Mouse (Mus musculus) forebrain, embryonic 13.5 days (tissue): ENCODE results near the gene Cenpi. TPM values are rescaled to one million over a fixed set of nuclear protein-coding genes. Genes with fewer than 3 reads are reported as not detected.
A peak's percentile ranks its signal among the peaks of the same experiment; 100 is the strongest.
"Not testable (repeated sequence)": the region's sequence is repeated elsewhere in the genome, so short reads cannot be mapped to it uniquely, and the experiment has no call there.

Experiments used
- ATAC-seq: fragments of 200-750 bp; cut with Nextera tagmentation; 2 replicates; pipeline ENCODE4 v1.8.0; 2017
- H3K27ac ChIP-seq: fragments of 300-500 bp; sonication (generic); 2 replicates; pipeline ENCODE4 v1.5.1; 2015; ENCODE audit warnings: inconsistent platforms, mild to moderate bottlenecking, moderate library complexity
- H3K27me3 ChIP-seq: fragments of 300-500 bp; sonication (generic); 2 replicates; pipeline ENCODE4 v1.6.1; 2015; ENCODE audit warnings: mild to moderate bottlenecking, inconsistent platforms
- H3K36me3 ChIP-seq: fragments of 300-500 bp; sonication (generic); 2 replicates; pipeline ENCODE4 v1.6.1; 2015; ENCODE audit warnings: mild to moderate bottlenecking, inconsistent platforms; ENCODE audit not compliant: poor library complexity, severe bottlenecking
- H3K4me1 ChIP-seq: fragments of 300-500 bp; sonication (generic); 2 replicates; pipeline ENCODE4 v1.6.1; 2015; ENCODE audit warnings: inconsistent platforms
- H3K4me2 ChIP-seq: fragments of 300-500 bp; sonication (generic); 2 replicates; pipeline ENCODE4 v1.6.1; 2015; ENCODE audit warnings: inconsistent platforms, mild to moderate bottlenecking, moderate library complexity
- H3K4me3 ChIP-seq: fragments of 300-500 bp; sonication (generic); 2 replicates; pipeline ENCODE4 v1.5.1; 2015; ENCODE audit warnings: mild to moderate bottlenecking, inconsistent platforms
- H3K9ac ChIP-seq: fragments of 300-500 bp; sonication (generic); 2 replicates; pipeline ENCODE4 v1.6.1; 2015; ENCODE audit warnings: mild to moderate bottlenecking, inconsistent platforms
- H3K9me3 ChIP-seq: fragments of 300-500 bp; sonication (generic); replicated peaks from 2 replicates; pipeline ENCODE4 v1.6.1; 2016; ENCODE audit warnings: inconsistent platforms
- WGBS: fragments of 180-500 bp; shearing (Covaris S2); methylation state at CpG from one replicate; pipeline ENCODE4 v1.1.7; 2015; 5-methylcytosine and 5-hydroxymethylcytosine counted together
- polyA plus RNA-seq: library from polyadenylated mRNA; unstranded; fragments of >200 nt; fragmentation: Nextera tagmentation; extraction: Ambion mirVana; gene quantifications from 2 replicates; pipeline ENCODE4 v1.2.1, GENCODE M21; 2015

The Cenpi gene
- polyA plus RNA-seq, 1 experiment from 2014 or later, result 27.3 TPM

GRCm38 (mm10) chrX:134297195-134297594 is 10.7 kb upstream of the Cenpi start:
- no peak overlapping the region; the same call in 1 of the 2 replicates for H3K27ac ChIP-seq
- WGBS, result 42% methylated on average over 4 of the region's 4 CpGs

GRCm38 (mm10) chrX:134300219-134300618 is 7.7 kb upstream of the Cenpi start:
- H3K4me3 ChIP-seq, result no peak overlapping the region
- H3K9ac ChIP-seq, result no peak overlapping the region
- 41% methylated on average over 5 of the region's 5 CpGs for WGBS
- H3K4me1 ChIP-seq, result peaks cover 9% of the 10 kb centered on the region; the same call in 1 of the 2 replicates
- H3K27ac ChIP-seq, result no peak overlapping the region
- H3K27me3 ChIP-seq, result no peaks in the 10 kb centered on the region
- no peak overlapping the region for H3K4me2 ChIP-seq
- 0 out of 2 replicates have a peak, but pooled peaks cover 6% of the 10 kb centered on the region for H3K36me3 ChIP-seq
- no peak for ATAC-seq
- H3K9me3 ChIP-seq, result no peaks in the 10 kb centered on the region

More at GRCm38 (mm10) chrX:134297195-134297594, 10.7 kb upstream of the Cenpi start:
- Histone ChIP-seq H3K9ac (peak overlapping the region; percentile 74), H3K4me2 (peak overlapping the region; percentile 60), H3K4me1 (peaks cover 9% of the 10 kb centered on the region; the same call in 1 of the 2 replicates), H3K4me3 (peak overlapping the region; percentile 51), H3K9me3 (no peaks in the 10 kb centered on the region), H3K27me3 (peaks cover 4% of the 10 kb centered on the region; the same call in 1 of the 2 replicates), H3K36me3 (no peaks in the 10 kb centered on the region)
- ATAC-seq, result peak; percentile 36; the same call in 1 of the 2 replicates

- Histone ChIP-seq H3K36me3 (0 out of 2 replicates have a peak, but pooled peaks cover 6% of the 10 kb centered on the region), H3K4me2 (no peak overlapping the region), H3K27ac (no peak overlapping the region), H3K9ac (no peak overlapping the region), H3K4me3 (no peak overlapping the region), H3K9me3 (no peaks in the 10 kb centered on the region), H3K4me1 (peaks cover 10% of the 10 kb centered on the region), H3K27me3 (no peaks in the 10 kb centered on the region)
- no peak for ATAC-seq
- WGBS, result 94% methylated on average over 1 of the region's 1 CpGs
These were observed 4.6 kb upstream of the Cenpi start for GRCm38 (mm10) chrX:134303287-134303686.

GRCm38 (mm10) chrX:134308275-134308634 is 371 bp downstream of the Cenpi start:
- peak overlapping the region; percentile 43 for H3K4me3 ChIP-seq
- H3K4me1 ChIP-seq, result peaks cover 5% of the 10 kb centered on the region; the same call in 1 of the 2 replicates
- WGBS, result 22% methylated on average over 9 of the region's 9 CpGs
- H3K27ac ChIP-seq, result no peak overlapping the region
- peak; percentile 82 for ATAC-seq
- no peaks in the 10 kb centered on the region for H3K9me3 ChIP-seq
- 0 out of 2 replicates have a peak, but pooled peaks cover 6% of the 10 kb centered on the region for H3K36me3 ChIP-seq
- no peaks in the 10 kb centered on the region for H3K27me3 ChIP-seq
- peak overlapping the region; percentile 58 for H3K4me2 ChIP-seq
- peak overlapping the region; percentile 55 for H3K9ac ChIP-seq

GRCm38 (mm10) chrX:134311193-134311592 is 3.3 kb downstream of the Cenpi start:
- H3K9me3 ChIP-seq, H3K27me3 ChIP-seq, ATAC-seq, H3K27ac ChIP-seq, H3K4me2 ChIP-seq, H3K36me3 ChIP-seq, H3K9ac ChIP-seq, H3K4me1 ChIP-seq, H3K4me3 ChIP-seq: not testable (repeated sequence)
- 89% methylated on average over 6 of the region's 7 CpGs for WGBS

GRCm38 (mm10) chrX:134319153-134319932 is 11.5 kb downstream of the Cenpi start:
- Histone ChIP-seq H3K9me3 (no peaks in the 10 kb centered on the region), H3K36me3 (no peaks in the 10 kb centered on the region; the same call in 1 of the 2 replicates), H3K4me1 (no peaks in the 10 kb centered on the region), H3K9ac (no peak overlapping the region), H3K27me3 (no peaks in the 10 kb centered on the region), H3K4me3 (no peak overlapping the region), H3K27ac (no peak overlapping the region), H3K4me2 (no peak overlapping the region)
- no peak for ATAC-seq
- 77% methylated on average over 2 of the region's 2 CpGs for WGBS

- no peaks in the 10 kb centered on the region for H3K4me1 ChIP-seq
- no peak for ATAC-seq
- H3K27ac ChIP-seq, result no peak overlapping the region
- no peak overlapping the region for H3K9ac ChIP-seq
- no peaks in the 10 kb centered on the region for H3K27me3 ChIP-seq
- 90% methylated on average over 2 of the region's 2 CpGs for WGBS
- H3K4me2 ChIP-seq, result no peak overlapping the region
- no peaks in the 10 kb centered on the region for H3K9me3 ChIP-seq
- H3K36me3 ChIP-seq, result peaks cover 13% of the 10 kb centered on the region
- no peak overlapping the region for H3K4me3 ChIP-seq
These were observed 25.4 kb downstream of the Cenpi start for GRCm38 (mm10) chrX:134333280-134333679.

- H3K9ac ChIP-seq, result no peak overlapping the region
- no peak overlapping the region for H3K27ac ChIP-seq
- no peak overlapping the region for H3K4me2 ChIP-seq
- no peak for ATAC-seq
- 85% methylated on average over 2 of the region's 2 CpGs for WGBS
- 0 out of 2 replicates have a peak, but pooled peaks cover 8% of the 10 kb centered on the region for H3K36me3 ChIP-seq
- no peaks in the 10 kb centered on the region; the same call in 1 of the 2 replicates for H3K27me3 ChIP-seq
- no peak overlapping the region for H3K4me3 ChIP-seq
- no peaks in the 10 kb centered on the region for H3K4me1 ChIP-seq
- H3K9me3 ChIP-seq, result no peaks in the 10 kb centered on the region
These were observed 34.9 kb downstream of the Cenpi start for GRCm38 (mm10) chrX:134342735-134343134.

GRCm38 (mm10) chrX:134350205-134350604 is 42.3 kb downstream of the Cenpi start:
- no peaks in the 10 kb centered on the region for H3K9me3 ChIP-seq
- no peak overlapping the region for H3K4me3 ChIP-seq
- H3K4me2 ChIP-seq, result no peak overlapping the region
- no peaks in the 10 kb centered on the region for H3K4me1 ChIP-seq
- H3K9ac ChIP-seq, result no peak overlapping the region
- no peak overlapping the region for H3K27ac ChIP-seq
- 92% methylated on average over 6 of the region's 6 CpGs for WGBS
- H3K36me3 ChIP-seq, result 0 out of 2 replicates have a peak, but pooled peaks cover 5% of the 10 kb centered on the region
- no peaks in the 10 kb centered on the region for H3K27me3 ChIP-seq
- no peak for ATAC-seq

- Histone ChIP-seq H3K9ac (no peak overlapping the region), H3K27me3 (no peaks in the 10 kb centered on the region), H3K36me3 (0 out of 2 replicates have a peak, but pooled peaks cover 4% of the 10 kb centered on the region), H3K4me1 (no peaks in the 10 kb centered on the region), H3K9me3 (no peaks in the 10 kb centered on the region), H3K4me2 (no peak overlapping the region), H3K27ac (no peak overlapping the region), H3K4me3 (no peak overlapping the region)
- no peak for ATAC-seq
These were observed 46.0 kb downstream of the Cenpi start for GRCm38 (mm10) chrX:134353848-134354247.

- Histone ChIP-seq H3K27ac (no peak overlapping the region), H3K4me1 (no peaks in the 10 kb centered on the region), H3K36me3 (no peaks in the 10 kb centered on the region), H3K4me2 (no peak overlapping the region), H3K9ac (no peak overlapping the region), H3K9me3 (no peaks in the 10 kb centered on the region), H3K4me3 (no peak overlapping the region), H3K27me3 (no peaks in the 10 kb centered on the region)
- WGBS, result 79% methylated on average over 4 of the region's 4 CpGs
- ATAC-seq, result no peak
These were observed 51.5 kb downstream of the Cenpi start for GRCm38 (mm10) chrX:134359336-134359735.

GRCm38 (mm10) chrX:134362156-134362555 is 54.3 kb downstream of the Cenpi start:
- no peaks in the 10 kb centered on the region for H3K4me1 ChIP-seq
- H3K27me3 ChIP-seq, result no peaks in the 10 kb centered on the region
- H3K4me2 ChIP-seq, result no peak overlapping the region
- H3K9ac ChIP-seq, result no peak overlapping the region
- no peak overlapping the region for H3K4me3 ChIP-seq
- H3K9me3 ChIP-seq, result no peaks in the 10 kb centered on the region
- WGBS, result 92% methylated on average over 4 of the region's 4 CpGs
- H3K27ac ChIP-seq, result no peak overlapping the region
- ATAC-seq, result no peak
- no peaks in the 10 kb centered on the region for H3K36me3 ChIP-seq
